Mouse (Mus musculus) T-cell, adult 66 days (primary cell): ENCODE data around the gene Phf11c. TPM values are rescaled to one million over a fixed set of nuclear protein-coding genes. Genes with fewer than 3 reads are reported as not detected.

Experiments
- total RNA-seq, 2 experiments: library from RNA; stranded (reverse); gene quantifications; 3 replicates in 1 of 2; 4 replicates in 1 of 2; pipeline ENCODE4 v1.2.4; 2023

Phf11c gene
- total RNA-seq = 10 to 100 TPM; 17.4 to 21.0 TPM

GRCm38 (mm10) chr14:59395281-59395680 lies at the start of gene Phf11c:
Gene Phf11c, minus strand, starts transcription at chr14:59395381.

DNA sequence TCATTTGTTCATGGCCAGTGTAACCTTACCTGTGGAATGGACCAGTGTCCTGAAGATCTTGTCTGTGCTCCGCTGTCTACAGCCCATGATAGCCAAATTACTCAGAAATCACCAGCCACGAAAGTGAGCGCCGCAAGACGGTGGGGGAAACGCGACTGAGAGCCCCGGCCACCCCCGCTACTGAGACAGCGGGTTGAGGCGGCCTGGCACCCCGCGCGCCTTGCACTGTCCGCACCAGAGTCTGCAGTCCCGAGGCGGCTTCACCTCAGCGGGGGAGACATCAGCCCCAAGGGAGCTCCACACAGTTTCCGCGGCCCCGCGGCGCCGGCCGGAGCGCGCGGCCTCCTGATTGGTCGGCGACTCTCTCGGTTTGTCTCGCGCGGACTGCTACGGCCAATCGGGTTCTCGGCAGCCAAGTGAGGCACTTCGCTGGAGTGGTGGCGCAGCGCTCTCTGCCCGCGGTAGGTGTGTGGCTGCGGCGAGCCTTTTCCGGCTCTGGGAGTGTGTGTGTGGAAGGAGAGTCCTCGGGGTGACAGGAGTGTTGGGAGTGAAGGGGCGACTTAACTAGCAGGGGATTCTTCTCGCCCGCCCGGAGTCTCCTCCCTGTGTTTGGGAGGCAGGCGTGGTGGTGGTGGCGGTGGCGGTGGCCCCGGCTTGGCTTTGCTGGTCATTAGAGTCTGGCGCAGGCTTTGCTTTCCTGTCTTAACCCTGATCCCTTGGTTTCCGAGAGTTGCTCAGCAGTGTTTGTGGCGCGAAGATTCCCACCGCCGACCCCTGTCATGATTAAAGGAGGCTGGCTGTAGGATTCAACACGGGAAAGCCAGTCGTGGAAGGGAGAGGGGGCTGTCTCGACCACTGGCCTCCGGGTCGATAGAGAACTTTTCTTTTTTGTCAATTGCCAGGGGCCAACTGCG lies 45.6 kb upstream of the Phf11c start, which contains the start of the genes Setdb2 and Cab39l:
Setdb2 (minus strand) TSS at position 327 of the 914 bp plus-strand sequence.
Cab39l (plus strand) TSS at position 415 of the 914 bp plus-strand sequence.

DNA sequence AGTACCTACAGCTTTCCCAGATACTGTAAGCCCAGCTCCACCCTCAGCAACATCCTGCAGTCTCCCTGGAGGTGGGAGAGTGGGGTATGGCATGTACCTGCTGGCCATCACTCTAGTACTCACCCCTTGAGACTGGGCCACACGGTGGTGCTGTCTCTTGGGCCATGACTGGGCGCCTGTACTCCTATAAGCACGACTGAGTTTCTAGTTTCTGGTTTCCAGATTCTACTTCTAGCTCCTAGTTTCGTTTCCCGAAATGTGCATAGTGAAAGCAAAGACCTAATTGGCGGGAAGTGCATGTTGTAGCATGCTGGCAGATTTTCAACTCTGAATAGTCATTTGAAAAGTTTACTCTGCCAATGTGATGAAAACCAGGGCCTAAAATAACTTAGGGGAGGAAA lies 29.9 kb downstream of the Phf11c start, which contains the start of gene Phf11d:
Phf11d (minus strand) TSS at position 227 of the 401 bp plus-strand sequence.

GRCm38 (mm10) chr14:59341189-59341588 lies 54.0 kb downstream of the Phf11c start, which contains the start of gene Phf11b:
Gene Phf11b, minus strand, starts transcription at chr14:59341351.

Other genes with a start within 250 kb of the Phf11c start
- not detected for gene Gm5142, start 216.6 kb downstream of the Phf11c start, total RNA-seq
- 10 to 100 TPM; 95.2 to 96.2 TPM for gene Rcbtb1, start 194.2 kb downstream of the Phf11c start, total RNA-seq
- 1 to 10 TPM; 4.9 to 9.4 TPM for gene Gm6904, start 135.2 kb downstream of the Phf11c start, total RNA-seq
- 1 to 10 TPM; 5.6 to 7.0 TPM for gene Phf11a, start 97.9 kb downstream of the Phf11c start, total RNA-seq
- 10 to 100 TPM; 35.7 to 46.0 TPM for gene Phf11b, start 54.0 kb downstream of the Phf11c start, total RNA-seq
- 10 to 100 TPM; 12.6 to 13.3 TPM for gene Phf11d, start 29.9 kb downstream of the Phf11c start, total RNA-seq
- gene Setdb2, start 45.5 kb upstream of the Phf11c start, total RNA-seq = 10 to 100 TPM; 39.9 to 49.5 TPM
- 10 to 100 TPM; 27.3 to 35.5 TPM for gene Cab39l, start 45.6 kb upstream of the Phf11c start, total RNA-seq
- 10 to 100 TPM; 55.6 to 58.3 TPM for gene Cdadc1, start 202.6 kb upstream of the Phf11c start, total RNA-seq
- not detected for gene Shisa2, start 229.9 kb upstream of the Phf11c start, total RNA-seq